In genomic region chr11:56169576-56169975, GRCm38 (mm10) we compare ENCODE assay signal across 12 mouse cellular contexts.
DNase-seq lines count a peak whose midpoint lies in the region.
"Had no signal": no experiment of that assay in that cellular context is flagged by ENCODE, and none has a peak within 500 bp of the region (broad histone marks: within the 10 kb centered on the region; RNA-seq: fewer than 3 reads in every experiment).

No protein-coding gene starts in this region.

- peak; percentile 31 to 48 for DNase-seq in cerebellum, adult 18-20 months
- peak; percentile 70 to 82 for DNase-seq in cerebellum, postnatal 25 days
- DNase-seq in layer of hippocampus, adult 9-11 months: peak; percentile 79
- DNase-seq in right cerebral cortex, adult 2 months (ENCODE audit: low spot score in 2 of 2): peak; percentile 65 to 68
- no peak for DNase-seq in spleen, postnatal 10 days (ENCODE audit: low spot score in 2 of 2)
- DNase-seq in embryonic facial prominence, embryonic 10.5 days (ENCODE audit: low spot score): no peak
- no peak for DNase-seq in Muller cell, postnatal 12 days (ENCODE audit: inconsistent ontology term)
- DNase-seq: gastrocnemius, adult 2 months; kidney, adult 11 months had no signal

- H3K27me3 ChIP-seq in embryonic facial prominence, embryonic 10.5 days (replicated peaks; ENCODE audit: low read depth, poor library complexity, severe bottlenecking): no peaks in the 10 kb centered on the region
- H3K27me3 ChIP-seq: embryonic facial prominence, embryonic 12.5 days; limb, embryonic 13.5 days; stomach, embryonic 15.5 days had no signal

- no peak overlapping the region for H3K4me3 ChIP-seq in embryonic facial prominence, embryonic 10.5 days
- H3K4me3 ChIP-seq: embryonic facial prominence, embryonic 12.5 days; gastrocnemius, adult 2 months; limb, embryonic 13.5 days; stomach, embryonic 15.5 days had no signal

- WGBS in embryonic facial prominence, embryonic 10.5 days: 83% methylated on average over 9 of the region's 9 CpGs

- no peaks in the 10 kb centered on the region for H3K9me3 ChIP-seq in embryonic facial prominence, embryonic 10.5 days
- H3K9me3 ChIP-seq: embryonic facial prominence, embryonic 12.5 days; limb, embryonic 13.5 days; stomach, embryonic 15.5 days had no signal

- H3K27ac ChIP-seq in embryonic facial prominence, embryonic 10.5 days (replicated peaks): no peak overlapping the region
- H3K27ac ChIP-seq: embryonic facial prominence, embryonic 12.5 days; gastrocnemius, adult 2 months; limb, embryonic 13.5 days; stomach, embryonic 15.5 days had no signal

- H3K36me3 ChIP-seq in embryonic facial prominence, embryonic 10.5 days (replicated peaks): no peaks in the 10 kb centered on the region
- H3K36me3 ChIP-seq: embryonic facial prominence, embryonic 12.5 days; limb, embryonic 13.5 days; stomach, embryonic 15.5 days had no signal

- no peaks in the 10 kb centered on the region for H3K4me1 ChIP-seq in embryonic facial prominence, embryonic 10.5 days
- H3K4me1 ChIP-seq: embryonic facial prominence, embryonic 12.5 days; limb, embryonic 13.5 days; stomach, embryonic 15.5 days had no signal

Comparison
In these comparisons a context has a peak if more than half of its experiments do, and no peak if none do; other contexts are left out.
1. DNase-seq: peak in cerebellum, adult 18-20 months (2 of 2), cerebellum, postnatal 25 days (2 of 2), layer of hippocampus, adult 9-11 months (single experiment) and right cerebral cortex, adult 2 months (2 of 2); none in spleen, postnatal 10 days (0 of 2), embryonic facial prominence, embryonic 10.5 days (single experiment) and Muller cell, postnatal 12 days (single experiment).